Mouse (Mus musculus) midbrain, embryonic 11.5 days (tissue): ENCODE results near the gene Fbxl14. TPM values are rescaled to one million over a fixed set of nuclear protein-coding genes. Genes with fewer than 3 reads are reported as not detected.
"Not testable (repeated sequence)": the region's sequence is repeated elsewhere in the genome, so short reads cannot be mapped to it uniquely, and the experiment has no call there.

Experiments
- ATAC-seq: fragments of 200-750 bp; cut with Nextera tagmentation; 2 replicates; pipeline ENCODE4 v1.8.0; 2017; ENCODE audit warnings: moderate TSS enrichment, moderate library complexity; ENCODE audit not compliant: low FRiP score
- DNase-seq: peaks from one replicate; pipeline ENCODE4 v3.0.0; 2015; ENCODE audit warnings: low spot score; ENCODE audit errors: missing footprints
- H3K27ac ChIP-seq: fragments of 300-500 bp; sonication (generic); 2 replicates; pipeline ENCODE4 v1.5.1; 2014; ENCODE audit warnings: low read depth, low read length
- H3K27me3 ChIP-seq: fragments of 300-500 bp; sonication (generic); 2 replicates; pipeline ENCODE4 v1.6.1; 2014; ENCODE audit warnings: mild to moderate bottlenecking, low read length, moderate library complexity, mixed read lengths; ENCODE audit not compliant: control insufficient read depth, insufficient read depth
- H3K36me3 ChIP-seq: fragments of 300-500 bp; sonication (generic); 2 replicates; pipeline ENCODE4 v1.6.1; 2014; ENCODE audit warnings: mild to moderate bottlenecking, low read length, moderate library complexity, mixed read lengths; ENCODE audit not compliant: control insufficient read depth, insufficient read depth
- H3K4me1 ChIP-seq: fragments of 300-500 bp; sonication (generic); 2 replicates; pipeline ENCODE4 v1.6.1; 2014; ENCODE audit warnings: low read length; ENCODE audit not compliant: control insufficient read depth, insufficient read depth
- H3K4me2 ChIP-seq: fragments of 300-500 bp; sonication (generic); 2 replicates; pipeline ENCODE4 v1.6.1; 2014; ENCODE audit warnings: mild to moderate bottlenecking, moderate library complexity
- H3K4me3 ChIP-seq: fragments of 300-500 bp; sonication (generic); 2 replicates; pipeline ENCODE4 v1.5.1; 2014; ENCODE audit warnings: low read depth, low read length
- H3K9ac ChIP-seq: fragments of 300-500 bp; sonication (generic); 2 replicates; pipeline ENCODE4 v1.6.1; 2014; ENCODE audit warnings: low read length
- H3K9me3 ChIP-seq: fragments of 300-500 bp; sonication (generic); 2 replicates; pipeline ENCODE4 v1.6.1; 2016; ENCODE audit warnings: low read length; ENCODE audit not compliant: control insufficient read depth
- WGBS: fragments of 180-500 bp; shearing (Covaris S2); extraction: QIAGEN DNeasy Blood & Tissue Kit; methylation state at CpG from one replicate; pipeline ENCODE4 v1.1.7; 2014; 5-methylcytosine and 5-hydroxymethylcytosine counted together
- polyA plus RNA-seq: library from polyadenylated mRNA; unstranded; fragments of >200 nt; fragmentation: Nextera tagmentation; extraction: Ambion mirVana; gene quantifications from 2 replicates; pipeline ENCODE4 v1.2.1, GENCODE M21; 2014

Fbxl14 gene
- polyA plus RNA-seq, 1 experiment from 2014 or later, result 6.6 TPM

DNA sequence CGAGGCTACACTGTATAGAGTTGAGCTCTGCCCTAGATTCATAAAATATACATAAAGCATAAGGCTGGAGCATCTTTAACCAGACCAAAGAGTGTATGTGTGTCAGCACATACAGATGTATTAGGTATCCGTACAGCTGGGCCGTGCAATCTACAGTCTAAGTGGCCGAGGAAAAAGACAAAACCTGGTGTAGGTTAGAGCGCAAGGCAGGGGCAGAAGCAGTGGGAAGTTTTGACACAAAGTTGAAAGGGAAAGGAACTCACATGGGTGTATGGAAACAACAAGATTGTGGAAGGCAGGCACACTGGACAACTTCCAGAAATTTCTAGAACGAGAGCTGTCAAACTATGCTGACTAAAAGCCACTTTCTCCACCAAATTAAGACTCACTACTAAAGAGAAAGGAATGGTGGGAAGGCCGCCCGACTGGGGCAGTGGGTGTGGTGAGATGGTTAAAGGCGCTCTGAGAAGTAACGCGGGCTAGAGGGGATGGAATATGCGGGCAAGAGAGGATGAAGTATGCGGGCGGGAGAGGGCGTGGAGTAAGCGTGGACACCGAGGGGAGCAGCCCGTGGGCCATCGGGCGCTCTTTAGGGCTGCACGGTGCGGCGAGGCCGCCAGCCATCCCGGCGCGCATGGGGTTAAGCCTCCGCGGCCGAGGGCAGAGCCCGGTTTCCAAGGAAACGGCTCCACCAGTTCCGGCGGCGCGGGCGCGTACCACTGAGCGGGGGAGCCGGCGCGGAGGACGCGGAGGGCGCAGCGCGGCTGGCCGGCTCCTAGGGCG, 717 bp upstream of the Fbxl14 start:
- peak; percentile 99 for DNase-seq
- H3K9me3 ChIP-seq, result no peaks in the 10 kb centered on the region
- WGBS, result 2% methylated on average over 47 of the region's 49 CpGs
- no peaks in the 10 kb centered on the region for H3K36me3 ChIP-seq
- ATAC-seq, result peak; percentile 93
- H3K4me3 ChIP-seq, result peak overlapping the region; percentile 95
- peak overlapping the region; percentile 98 for H3K27ac ChIP-seq
- H3K27me3 ChIP-seq, result no peaks in the 10 kb centered on the region
- peaks cover 24% of the 10 kb centered on the region for H3K4me1 ChIP-seq
- peak overlapping the region; percentile 99 for H3K4me2 ChIP-seq
- peak overlapping the region; percentile 98 for H3K9ac ChIP-seq

DNA sequence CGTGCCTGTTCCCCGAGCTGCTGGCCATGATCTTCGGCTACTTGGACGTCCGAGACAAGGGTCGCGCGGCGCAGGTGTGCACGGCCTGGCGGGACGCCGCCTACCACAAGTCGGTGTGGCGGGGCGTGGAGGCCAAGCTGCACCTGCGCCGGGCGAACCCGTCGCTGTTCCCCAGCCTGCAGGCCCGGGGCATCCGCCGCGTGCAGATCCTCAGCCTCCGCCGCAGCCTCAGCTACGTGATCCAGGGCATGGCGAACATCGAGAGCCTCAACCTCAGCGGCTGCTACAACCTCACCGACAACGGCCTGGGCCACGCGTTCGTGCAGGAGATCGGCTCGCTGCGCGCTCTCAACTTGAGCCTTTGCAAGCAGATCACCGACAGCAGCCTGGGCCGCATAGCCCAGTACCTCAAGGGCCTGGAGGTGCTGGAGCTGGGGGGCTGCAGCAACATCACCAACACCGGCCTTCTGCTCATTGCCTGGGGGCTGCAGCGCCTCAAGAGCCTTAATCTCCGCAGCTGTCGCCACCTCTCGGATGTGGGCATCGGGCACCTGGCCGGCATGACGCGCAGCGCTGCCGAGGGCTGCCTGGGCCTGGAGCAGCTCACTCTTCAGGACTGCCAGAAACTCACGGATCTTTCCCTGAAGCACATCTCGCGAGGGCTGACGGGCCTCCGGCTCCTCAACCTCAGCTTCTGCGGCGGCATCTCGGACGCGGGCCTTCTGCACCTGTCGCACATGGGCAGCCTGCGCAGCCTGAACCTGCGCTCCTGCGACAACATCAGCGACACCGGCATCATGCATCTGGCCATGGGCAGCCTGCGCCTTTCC, 623 bp downstream of the Fbxl14 start:
- Histone ChIP-seq H3K4me2 (peak overlapping the region; percentile 99), H3K27me3 (no peaks in the 10 kb centered on the region), H3K27ac (peak overlapping the region; percentile 98), H3K9ac (peak overlapping the region; percentile 98), H3K36me3 (no peaks in the 10 kb centered on the region), H3K9me3 (no peaks in the 10 kb centered on the region), H3K4me1 (peaks cover 28% of the 10 kb centered on the region), H3K4me3 (peak overlapping the region; percentile 95)
- ATAC-seq (peak; percentile 22), DNase-seq (peak; percentile 97)
- under 1% methylated on average over 70 of the region's 70 CpGs for WGBS

DNA sequence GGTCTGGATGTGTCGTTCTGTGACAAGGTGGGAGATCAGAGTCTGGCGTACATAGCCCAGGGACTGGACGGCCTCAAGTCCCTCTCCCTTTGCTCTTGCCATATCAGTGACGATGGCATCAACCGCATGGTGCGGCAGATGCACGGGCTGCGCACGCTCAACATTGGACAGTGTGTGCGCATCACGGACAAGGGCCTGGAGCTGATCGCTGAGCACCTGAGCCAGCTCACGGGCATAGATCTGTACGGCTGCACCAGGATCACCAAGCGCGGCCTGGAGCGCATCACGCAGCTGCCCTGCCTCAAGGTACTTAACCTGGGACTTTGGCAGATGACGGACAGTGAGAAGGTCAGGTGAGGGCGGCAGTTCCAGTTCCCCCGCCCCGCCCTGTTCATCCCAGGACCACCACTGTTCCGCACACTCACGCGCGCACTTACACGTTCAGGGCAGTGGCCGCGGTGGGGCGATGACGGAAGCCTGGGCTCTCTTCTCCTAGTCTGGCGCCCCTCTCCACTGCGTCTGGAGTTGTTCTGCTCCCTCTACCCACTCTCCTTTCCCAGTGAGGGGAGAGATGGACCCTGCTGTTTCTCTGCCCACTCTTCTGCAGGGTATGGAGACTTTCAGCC, 1.4 kb downstream of the Fbxl14 start:
- H3K36me3 ChIP-seq, result no peaks in the 10 kb centered on the region
- H3K27ac ChIP-seq, result peak overlapping the region; percentile 98; the same call in 1 of the 2 replicates
- peak overlapping the region; percentile 98 for H3K9ac ChIP-seq
- peak; percentile 7; the same call in 1 of the 2 replicates for ATAC-seq
- H3K4me1 ChIP-seq, result peaks cover 28% of the 10 kb centered on the region
- DNase-seq, result peak; percentile 94
- no peaks in the 10 kb centered on the region for H3K27me3 ChIP-seq
- no peaks in the 10 kb centered on the region for H3K9me3 ChIP-seq
- under 1% methylated on average over 33 of the region's 33 CpGs for WGBS
- peak overlapping the region; percentile 95 for H3K4me3 ChIP-seq
- peak overlapping the region; percentile 99 for H3K4me2 ChIP-seq

DNA sequence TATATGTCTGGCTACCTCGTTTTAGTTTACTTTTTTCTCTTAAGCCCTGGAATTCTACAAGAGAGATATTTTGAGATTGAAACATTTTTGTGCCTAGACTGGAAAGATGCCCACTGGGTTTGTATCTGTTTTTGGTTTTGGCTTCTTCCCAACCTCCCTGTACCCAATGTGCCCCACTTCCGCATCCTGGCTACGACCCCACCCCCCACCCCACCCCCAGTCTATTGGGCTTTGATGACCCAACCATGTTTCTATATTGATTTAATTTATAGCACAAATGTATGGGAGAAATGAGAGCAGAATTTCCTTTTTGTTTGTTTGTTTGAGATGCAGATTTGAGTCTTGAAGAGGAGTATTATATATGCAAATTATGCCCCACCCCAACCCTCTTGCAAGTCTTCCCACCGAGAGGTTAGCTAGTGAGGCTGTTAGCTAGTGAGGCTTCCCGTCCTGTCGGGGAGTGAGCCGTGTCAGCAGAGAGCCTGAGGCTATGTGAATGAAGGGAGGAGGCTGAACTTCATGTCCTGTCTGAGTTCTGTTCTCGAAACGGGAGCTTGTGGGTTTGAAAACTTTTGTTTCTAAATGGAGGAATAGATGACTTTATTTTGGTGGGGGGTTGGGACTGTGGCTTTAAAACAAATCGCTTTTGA, 2.4 kb downstream of the Fbxl14 start:
- H3K36me3 ChIP-seq, H3K27me3 ChIP-seq, H3K9me3 ChIP-seq, H3K27ac ChIP-seq, ATAC-seq: not testable (repeated sequence)
- Histone ChIP-seq H3K4me1 (peaks cover 28% of the 10 kb centered on the region), H3K4me2 (peak overlapping the region; percentile 99), H3K9ac (peak overlapping the region; percentile 38; the same call in 1 of the 2 replicates), H3K4me3 (peak overlapping the region; percentile 95)
- WGBS, result 3% methylated on average over 10 of the region's 10 CpGs
- peak; percentile 89 for DNase-seq

DNA sequence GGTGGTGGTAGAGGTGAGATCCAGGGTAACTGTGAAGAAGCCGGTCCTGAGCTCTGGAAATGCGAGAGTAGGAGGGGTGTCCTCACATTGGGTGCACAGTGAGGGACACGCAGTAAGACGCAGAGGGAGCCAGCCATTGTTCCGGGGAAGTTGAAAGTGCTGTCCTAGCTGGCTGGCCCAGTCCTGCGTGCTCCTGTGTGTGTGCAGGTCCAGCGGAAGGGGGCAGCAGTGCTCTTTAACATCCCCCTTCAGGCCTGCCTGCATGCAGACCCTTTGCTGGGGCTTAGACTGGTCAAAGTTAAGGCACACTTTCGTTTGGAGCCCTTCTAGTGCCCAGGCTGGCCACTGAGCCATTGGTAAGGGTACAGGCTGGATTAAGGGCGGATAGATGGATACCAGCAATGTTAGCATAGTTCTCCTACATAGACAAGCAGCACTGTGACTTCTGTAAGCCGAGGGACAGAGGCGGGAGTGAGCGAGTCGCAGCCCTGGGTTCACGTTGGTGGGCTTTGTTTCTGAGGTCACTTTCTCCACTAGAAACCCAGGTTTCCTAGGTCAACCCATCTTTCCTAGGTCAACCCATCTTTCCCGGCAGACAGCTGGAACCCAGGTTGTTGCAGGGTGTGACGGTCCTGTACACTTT, 3.6 kb downstream of the Fbxl14 start:
- peaks cover 26% of the 10 kb centered on the region for H3K4me1 ChIP-seq
- H3K4me3 ChIP-seq, result peak overlapping the region; percentile 95
- no peaks in the 10 kb centered on the region for H3K9me3 ChIP-seq
- peak overlapping the region; percentile 54 for H3K9ac ChIP-seq
- H3K27ac ChIP-seq, result no peak overlapping the region; the same call in 1 of the 2 replicates
- peak; percentile 94 for DNase-seq
- H3K36me3 ChIP-seq, result no peaks in the 10 kb centered on the region
- peak overlapping the region; percentile 99 for H3K4me2 ChIP-seq
- ATAC-seq, result peak; percentile 49; the same call in 1 of the 2 replicates
- WGBS, result 34% methylated on average over 16 of the region's 16 CpGs
- H3K27me3 ChIP-seq, result no peaks in the 10 kb centered on the region

DNA sequence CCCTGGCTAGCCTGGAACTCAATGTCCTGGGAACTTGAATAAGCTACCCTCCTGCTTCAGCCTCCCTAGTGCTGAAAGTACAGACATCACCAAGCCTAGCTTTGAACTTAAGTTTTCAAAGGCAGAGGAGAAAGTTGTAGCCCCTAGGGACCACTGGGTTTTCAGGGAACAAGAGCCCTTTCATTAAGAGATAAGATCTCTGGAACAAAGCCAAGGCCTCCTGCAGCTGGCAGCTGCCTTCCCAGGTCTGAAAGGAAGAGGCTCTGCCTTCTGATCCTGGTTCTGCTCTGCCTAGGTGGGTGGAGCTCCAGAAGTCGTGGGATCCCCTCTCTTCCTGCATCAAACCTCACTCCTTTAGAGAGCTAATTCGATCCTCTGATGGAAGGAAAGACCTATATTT, 6.0 kb downstream of the Fbxl14 start:
- ATAC-seq (no peak), DNase-seq (no peak)
- H3K4me1 ChIP-seq, result peaks cover 24% of the 10 kb centered on the region
- peaks cover 3% of the 10 kb centered on the region; the same call in 1 of the 2 replicates for H3K27me3 ChIP-seq
- H3K9ac ChIP-seq, result no peak overlapping the region
- H3K4me2 ChIP-seq, result no peak overlapping the region
- no peak overlapping the region for H3K27ac ChIP-seq
- H3K36me3 ChIP-seq, result no peaks in the 10 kb centered on the region
- no peaks in the 10 kb centered on the region for H3K9me3 ChIP-seq
- WGBS, result 24% methylated on average over 2 of the region's 2 CpGs
- H3K4me3 ChIP-seq, result no peak overlapping the region

DNA sequence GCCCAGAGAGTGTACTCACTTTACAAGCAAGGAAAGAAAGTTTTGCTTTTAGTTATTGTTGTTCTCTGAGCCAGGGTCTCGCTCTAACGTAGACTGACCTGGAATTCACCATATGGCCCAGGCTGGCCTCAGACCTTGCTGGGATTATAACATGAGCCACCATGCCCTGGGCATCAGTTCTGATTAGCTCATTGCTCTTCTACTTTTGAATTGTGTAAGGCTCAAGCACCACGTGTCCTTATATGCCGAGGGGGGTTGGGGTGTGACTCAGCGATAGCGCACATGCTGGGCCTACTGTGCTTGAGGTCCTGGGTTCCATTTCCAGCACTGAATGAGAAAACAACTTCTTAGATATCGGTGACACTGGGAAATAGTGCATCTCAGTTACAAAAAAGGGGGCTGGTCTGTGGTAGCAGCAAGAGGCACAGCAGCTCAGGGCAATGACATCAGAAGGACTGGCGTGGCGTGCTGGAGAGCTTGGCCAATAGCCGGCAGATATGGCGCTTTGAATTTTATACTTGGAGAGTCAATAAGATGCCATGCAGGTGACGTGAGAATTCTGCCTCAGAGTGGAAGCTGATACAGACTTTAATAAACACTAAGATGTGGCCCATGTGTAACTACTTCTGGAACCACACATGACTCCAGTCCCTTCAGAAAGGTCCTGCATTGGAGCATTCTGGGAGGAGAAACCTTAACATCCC, 7.1 kb downstream of the Fbxl14 start:
- Histone ChIP-seq H3K27ac (no peak overlapping the region), H3K4me3 (no peak overlapping the region), H3K4me2 (no peak overlapping the region), H3K9ac (no peak overlapping the region), H3K4me1 (peaks cover 33% of the 10 kb centered on the region), H3K9me3 (no peaks in the 10 kb centered on the region), H3K36me3 (no peaks in the 10 kb centered on the region), H3K27me3 (peaks cover 3% of the 10 kb centered on the region; the same call in 1 of the 2 replicates)
- no peak for ATAC-seq
- DNase-seq, result no peak
- 90% methylated on average over 12 of the region's 12 CpGs for WGBS

DNA sequence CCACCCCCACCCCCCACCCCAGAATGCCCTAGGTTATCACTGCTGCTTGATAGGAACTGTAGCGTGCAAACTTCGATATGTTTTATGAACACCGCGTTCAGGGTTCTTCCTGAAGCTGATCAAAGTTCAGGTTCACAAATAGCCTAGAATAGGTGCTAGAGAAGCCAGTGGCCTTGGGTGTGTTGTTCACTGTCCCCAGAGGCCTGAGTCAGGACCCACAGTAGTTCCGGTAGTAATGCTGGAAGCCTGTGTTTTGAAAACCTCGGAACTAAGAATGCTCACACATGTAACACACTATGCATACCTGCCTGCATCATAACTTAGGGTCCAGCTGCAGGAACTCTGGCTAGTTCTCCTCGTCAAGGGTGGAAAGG, 7.6 kb downstream of the Fbxl14 start:
- Histone ChIP-seq H3K36me3 (no peaks in the 10 kb centered on the region), H3K9ac (no peak overlapping the region), H3K4me3 (no peak overlapping the region), H3K4me2 (no peak overlapping the region), H3K27me3 (peaks cover 3% of the 10 kb centered on the region; the same call in 1 of the 2 replicates), H3K9me3 (no peaks in the 10 kb centered on the region), H3K4me1 (peaks cover 36% of the 10 kb centered on the region), H3K27ac (no peak overlapping the region)
- DNase-seq (no peak), ATAC-seq (no peak)
- WGBS, result 93% methylated on average over 7 of the region's 7 CpGs
